Mouse (Mus musculus) megakaryocyte, embryonic 14.5 days (primary cell): ENCODE results near the gene Mrm3. TPM values are rescaled to one million over a fixed set of nuclear protein-coding genes. Genes with fewer than 3 reads are reported as not detected.

Experiments
- H3K27me3 ChIP-seq: replicated peaks from 2 replicates; pipeline ENCODE3; 2012; ENCODE audit warnings: inconsistent platforms
- H3K36me3 ChIP-seq: replicated peaks from 2 replicates; pipeline ENCODE3; 2012; ENCODE audit warnings: low read length, inconsistent platforms, mixed read lengths
- H3K4me1 ChIP-seq: 2 replicates; pipeline ENCODE4 v1.6.1; 2012; ENCODE audit warnings: inconsistent platforms
- H3K4me3 ChIP-seq: replicated peaks from 2 replicates; pipeline ENCODE3; 2012; ENCODE audit warnings: moderate library complexity, mild to moderate bottlenecking, inconsistent platforms
- H3K9me3 ChIP-seq: 2 replicates; pipeline ENCODE4 v1.6.1; 2012; ENCODE audit warnings: inconsistent platforms
- FLI1 ChIP-seq: IDR thresholded peaks from 2 replicates; pipeline ENCODE4 v1.6.1; 2012; ENCODE audit warnings: low read length, inconsistent platforms, mixed read lengths
- GATA1 ChIP-seq: IDR thresholded peaks from 3 replicates; pipeline ENCODE4 v1.6.1; 2012; ENCODE audit warnings: mixed read lengths, low read length, inconsistent platforms, borderline replicate concordance
- polyA plus RNA-seq: library from polyadenylated mRNA; stranded (reverse); fragments of >175 nt; gene quantifications from 2 replicates; pipeline ENCODE4 v1.2.3, GENCODE M21; 2012; ENCODE audit warnings: low replicate concordance; ENCODE audit not compliant: insufficient read depth

The Mrm3 gene
- polyA plus RNA-seq, 1 experiment, result 5.5 TPM

DNA sequence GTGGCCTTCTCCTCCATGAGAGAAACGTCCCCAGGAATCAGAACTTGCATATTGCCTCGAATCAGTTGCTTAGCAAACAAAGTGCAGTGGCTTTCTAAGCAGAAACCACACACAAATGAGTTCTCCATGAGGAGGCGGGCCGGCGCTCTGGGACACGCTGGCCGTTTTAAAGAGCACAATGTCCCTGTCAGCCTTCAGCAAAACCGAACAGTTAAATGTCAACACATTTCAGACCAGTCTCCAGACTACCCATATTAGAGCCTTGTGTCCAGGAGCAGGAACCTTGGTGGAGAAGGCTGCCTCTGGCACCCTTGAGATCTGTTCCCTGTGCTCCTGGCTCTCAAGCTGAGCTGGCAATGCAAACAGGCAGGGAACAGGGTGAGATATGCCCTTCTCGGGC lies 53.7 kb downstream of the Mrm3 start:
- H3K4me3 ChIP-seq, result no peak overlapping the region
- H3K4me1 ChIP-seq, result peaks cover 11% of the 10 kb centered on the region
- H3K36me3 ChIP-seq, result no peaks in the 10 kb centered on the region
- no peak for TF ChIP-seq FLI1
- TF ChIP-seq GATA1, result no peak
- H3K9me3 ChIP-seq, result peaks cover 3% of the 10 kb centered on the region; the same call in 1 of the 2 replicates
- H3K27me3 ChIP-seq, result peaks cover 51% of the 10 kb centered on the region

DNA sequence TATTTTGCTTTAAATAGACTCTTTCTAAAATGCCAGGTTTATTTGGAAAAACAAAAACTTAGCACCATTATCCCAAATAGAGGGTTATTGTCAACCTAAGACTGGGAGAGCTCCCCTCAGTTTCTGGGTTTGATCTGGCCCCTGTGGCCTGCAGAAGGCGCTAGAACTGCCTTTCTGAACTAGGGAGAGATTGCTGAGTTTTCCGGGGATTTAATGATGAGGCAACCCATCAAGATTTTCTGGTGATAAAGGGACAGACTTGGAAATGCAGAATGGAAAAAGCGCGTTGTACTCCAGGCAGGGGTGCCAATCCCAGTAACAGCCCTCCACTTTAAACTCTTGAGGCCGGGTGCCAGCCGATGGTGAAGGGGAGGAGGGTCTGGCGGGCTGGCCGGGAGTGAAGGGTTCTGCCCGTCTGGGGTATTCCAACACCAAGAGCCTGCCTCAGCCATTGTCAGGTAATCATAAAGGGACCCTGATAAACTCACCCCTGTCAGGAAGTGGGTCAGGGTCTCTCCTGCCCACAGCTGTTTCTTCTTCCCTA lies 55.0 kb downstream of the Mrm3 start:
- TF ChIP-seq GATA1 (no peak), FLI1 (no peak)
- no peak overlapping the region for H3K4me3 ChIP-seq
- peaks cover 53% of the 10 kb centered on the region for H3K27me3 ChIP-seq
- H3K9me3 ChIP-seq, result peaks cover 3% of the 10 kb centered on the region; the same call in 1 of the 2 replicates
- H3K4me1 ChIP-seq, result peaks cover 5% of the 10 kb centered on the region; the same call in 1 of the 2 replicates
- H3K36me3 ChIP-seq, result no peaks in the 10 kb centered on the region

Other genes starting within 250 kb of the Mrm3 start
- 0.40 TPM in 1 of 2 replicates, not detected in the other for gene 1700016K19Rik, start 243.8 kb upstream of the Mrm3 start, polyA plus RNA-seq
- gene Rflnb, start 215.9 kb upstream of the Mrm3 start, polyA plus RNA-seq, result 1.0 TPM in 1 of 2 replicates, not detected in the other
- gene Vps53, start 64.1 kb upstream of the Mrm3 start, polyA plus RNA-seq, result 8.8 and 34.4 TPM in 2 replicates
- 3.4 TPM in 1 of 2 replicates, not detected in the other for gene Fam57a, start 64.0 kb upstream of the Mrm3 start, polyA plus RNA-seq
- gene Dbil5, start 26.1 kb upstream of the Mrm3 start, polyA plus RNA-seq, result 3.2 TPM in 1 of 2 replicates, not detected in the other
- gene Gemin4, start 26.1 kb upstream of the Mrm3 start, polyA plus RNA-seq, result 1.0 TPM in 1 of 2 replicates, not detected in the other
- 3.0 TPM in 1 of 2 replicates, not detected in the other for gene Glod4, start within 50 bp of the Mrm3 start, polyA plus RNA-seq
- 3.6 and 4.1 TPM in 2 replicates for gene Nxn, start 155.4 kb downstream of the Mrm3 start, polyA plus RNA-seq
- 4.0 and 29.0 TPM in 2 replicates for gene Timm22, start 163.2 kb downstream of the Mrm3 start, polyA plus RNA-seq